Mouse (Mus musculus): ENCODE measurements around the gene Elf2. TPM values are rescaled to one million over a fixed set of nuclear protein-coding genes. Genes with fewer than 3 reads are reported as not detected.

Elf2 gene
- total and polyA plus RNA-seq, 3 experiments, result 38.0 to 53.3 (median 46.5) TPM

- Histone ChIP-seq H3K9ac (ENCODE audit: control insufficient read depth, low read depth, low read length, poor library complexity, severe bottlenecking) (peak overlapping the region; percentile 12), H3K4me3 (ENCODE audit: control insufficient read depth in 1 of 2, insufficient read depth in 1 of 2, low read depth in 2 of 2, low read length in 2 of 2) (peak overlapping the region in 1 of 2 experiments; percentile 14; a peak in 1 of 4 replicates), H3K79me2 (ENCODE audit: control insufficient read depth, insufficient read depth, low read length, poor library complexity) (peaks cover 57% of the 10 kb centered on the region), H3K4me1 (ENCODE audit: control insufficient read depth in 1 of 2, insufficient read depth in 2 of 2, low read length in 2 of 2) (peaks cover 32 to 50% of the 10 kb centered on the region in 2 experiments), H3K27me3 (ENCODE audit: control insufficient read depth in 1 of 2, insufficient read depth in 2 of 2, low read length in 2 of 2) (no peaks in the 10 kb centered on the region), H3K36me3 (ENCODE audit: control insufficient read depth in 1 of 2, insufficient read depth in 2 of 2, low read length in 2 of 2) (peaks cover 5 to 53% of the 10 kb centered on the region in 2 experiments), H3K9me3 (replicated peaks; ENCODE audit: insufficient read depth, low read length) (no peaks in the 10 kb centered on the region), H3K27ac (ENCODE audit: control insufficient read depth, low read depth, low read length) (peak overlapping the region; percentile 76)
- DNase-seq (ENCODE audit: low read depth, low spot score), result peak; percentile 95
- TF ChIP-seq SMC3 (IDR thresholded peaks at IDR 0.05; ENCODE audit: low read depth, low read length) (peak; percentile 75), E2F4 (IDR thresholded peaks at IDR 0.05; ENCODE audit: borderline replicate concordance, low read depth, low read length) (peak; percentile 54; the same call in 1 of the 2 replicates), MAX (IDR thresholded peaks at IDR 0.05; ENCODE audit: low read length) (peak; percentile 68; the same call in 1 of the 2 replicates), RCOR1 (IDR thresholded peaks at IDR 0.05; ENCODE audit: low read depth, low read length) (peak; percentile 52), UBTF (IDR thresholded peaks at IDR 0.05; ENCODE audit: borderline replicate concordance, insufficient read depth, low read depth, low read length) (no peak), ZKSCAN1 (IDR thresholded peaks at IDR 0.05; ENCODE audit: low read depth, low read length) (no peak), KAT2A (conservative IDR thresholded peaks at IDR 0.05; ENCODE audit: low read depth, low read length) (no peak), ELF1 (IDR thresholded peaks at IDR 0.05; ENCODE audit: low read depth, low read length) (peak; percentile 45; the same call in 1 of the 2 replicates), ZMIZ1 (IDR thresholded peaks at IDR 0.05; ENCODE audit: low read depth, low read length) (0 out of 2 replicates have a peak, but pooled peaks have one; percentile 24), ZC3H11A (IDR thresholded peaks at IDR 0.05; ENCODE audit: low read depth, low read length) (peak; percentile 45), ZNF384 (IDR thresholded peaks at IDR 0.05; ENCODE audit: low read depth, low read length) (0 out of 2 replicates have a peak, but pooled peaks have one; percentile 15), TCF12 (IDR thresholded peaks at IDR 0.05; ENCODE audit: low read depth, low read length) (peak; percentile 62), POLR2AphosphoS2 (IDR thresholded peaks at IDR 0.05; ENCODE audit: low read length) (no peak), CTCF (IDR thresholded peaks at IDR 0.05 in 2 of 3, conservative IDR thresholded peaks at IDR 0.05 in 1 of 3; ENCODE audit: control insufficient read depth in 1 of 3, insufficient read depth in 1 of 3, low read depth in 2 of 3, low read length in 3 of 3, poor library complexity in 1 of 3, severe bottlenecking in 1 of 3) (peak; percentile 88 to 95 (median 88)), GATA1 (IDR thresholded peaks at IDR 0.05; ENCODE audit: low read depth, low read length) (peak; percentile 77), TAL1 (IDR thresholded peaks at IDR 0.05; ENCODE audit: low read length) (peak; percentile 80), USF1 (IDR thresholded peaks at IDR 0.05; ENCODE audit: low read depth, low read length) (no peak), MYC (IDR thresholded peaks at IDR 0.05; ENCODE audit: low read depth, low read length) (peak; percentile 72; the same call in 1 of the 2 replicates), CHD2 (IDR thresholded peaks at IDR 0.05; ENCODE audit: low read length) (no peak), MEF2A (IDR thresholded peaks at IDR 0.05; ENCODE audit: extremely low read depth, insufficient replicate concordance, low read depth, low read length, poor library complexity, severe bottlenecking) (no peak), HCFC1 (IDR thresholded peaks at IDR 0.05; ENCODE audit: low read depth, low read length) (0 out of 2 replicates have a peak, but pooled peaks have one; percentile 26), EP300 (IDR thresholded peaks at IDR 0.05; ENCODE audit: low read depth in 1 of 2, low read length in 2 of 2) (peak; percentile 66 to 71; a peak in 3 of 4 replicates), MAZ (IDR thresholded peaks at IDR 0.05; ENCODE audit: low read depth, low read length) (no peak), BHLHE40 (IDR thresholded peaks at IDR 0.05; ENCODE audit: borderline replicate concordance, low read depth, low read length) (no peak), ETS1 (IDR thresholded peaks at IDR 0.05; ENCODE audit: low read depth, low read length) (peak; percentile 88), NELFE (IDR thresholded peaks at IDR 0.05; ENCODE audit: low read depth, low read length) (no peak), MYB (IDR thresholded peaks at IDR 0.05; ENCODE audit: low read depth, low read length) (no peak), SIN3A (IDR thresholded peaks at IDR 0.05; ENCODE audit: low read length) (peak; percentile 91), POLR2AphosphoS5 (IDR thresholded peaks at IDR 0.05; ENCODE audit: borderline replicate concordance, low read depth, low read length) (no peak), MXI1 (IDR thresholded peaks at IDR 0.05; ENCODE audit: low read depth, low read length) (peak; percentile 81), CHD1 (IDR thresholded peaks at IDR 0.05; ENCODE audit: low read depth, low read length) (0 out of 2 replicates have a peak, but pooled peaks have one; percentile 70), JUND (IDR thresholded peaks at IDR 0.05; ENCODE audit: low read depth, low read length) (no peak), POLR2A (IDR thresholded peaks at IDR 0.05; ENCODE audit: control insufficient read depth in 1 of 2, insufficient read depth in 1 of 2, low read depth in 1 of 2, low read length in 2 of 2, poor library complexity in 1 of 2) (no peak), GABPA (IDR thresholded peaks at IDR 0.05; ENCODE audit: low read depth, low read length) (no peak), TBP (IDR thresholded peaks at IDR 0.05; ENCODE audit: low read depth, low read length) (peak; percentile 42; the same call in 1 of the 2 replicates), RAD21 (IDR thresholded peaks at IDR 0.05; ENCODE audit: low read depth, low read length) (peak; percentile 72)
These were observed 106.3 kb downstream of the Elf2 start for GRCm38 (mm10) chr3:51233918-51234751.
